Mouse (Mus musculus): ENCODE measurements at regions not wholly inside any gene's neighbourhood (a gene's known extent, or its start where the extent isn't known, plus 50 kb on each side); places are given as distances from the start of the nearest gene placed in this dataset.

DNA sequence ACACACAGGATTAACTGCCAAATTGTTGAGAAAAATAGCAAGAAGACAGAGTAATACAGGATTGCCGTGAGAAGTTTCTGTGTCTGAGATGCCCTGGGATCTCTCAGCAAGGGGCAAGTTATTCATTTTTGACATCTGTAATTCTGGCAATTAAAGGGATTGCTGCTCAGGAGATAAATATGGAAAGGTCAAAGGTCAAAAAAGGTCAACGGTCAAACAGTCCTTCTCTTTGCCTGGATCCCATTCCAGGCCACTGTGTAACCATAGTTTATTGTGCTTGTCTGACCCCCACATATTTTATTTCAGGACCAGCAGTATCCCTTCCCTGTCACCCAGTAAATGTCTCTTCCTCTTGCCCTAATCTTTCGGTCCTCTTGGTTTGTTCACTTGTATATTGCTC lies 104.8 kb upstream of the Atxn1 start:
- no peaks in the 10 kb centered on the region for H3K4me1 ChIP-seq (ENCODE audit: control insufficient read depth, insufficient read depth, insufficient read length)
- H3K27me3 ChIP-seq (ENCODE audit: control insufficient read depth, insufficient read depth, low read length), result no peaks in the 10 kb centered on the region
- no peak for DNase-seq (ENCODE audit: low read depth in 1 of 2, low spot score in 2 of 2)
- TF ChIP-seq POLR2A (IDR thresholded peaks at IDR 0.05; ENCODE audit: low read depth, low read length), result no peak
- TF ChIP-seq CTCF (IDR thresholded peaks at IDR 0.05; ENCODE audit: extremely low read depth, insufficient read depth, insufficient read length, insufficient replicate concordance), result no peak
- no peak overlapping the region for H3K4me3 ChIP-seq (ENCODE audit: extremely low read depth, insufficient read depth, insufficient read length)
- no peak overlapping the region for H3K27ac ChIP-seq (ENCODE audit: insufficient read depth, low read length)
- WGBS, result 86% methylated on average over 3 of the region's 3 CpGs
- H3K36me3 ChIP-seq (ENCODE audit: control insufficient read depth, insufficient read depth, low read length), result no peaks in the 10 kb centered on the region

DNA sequence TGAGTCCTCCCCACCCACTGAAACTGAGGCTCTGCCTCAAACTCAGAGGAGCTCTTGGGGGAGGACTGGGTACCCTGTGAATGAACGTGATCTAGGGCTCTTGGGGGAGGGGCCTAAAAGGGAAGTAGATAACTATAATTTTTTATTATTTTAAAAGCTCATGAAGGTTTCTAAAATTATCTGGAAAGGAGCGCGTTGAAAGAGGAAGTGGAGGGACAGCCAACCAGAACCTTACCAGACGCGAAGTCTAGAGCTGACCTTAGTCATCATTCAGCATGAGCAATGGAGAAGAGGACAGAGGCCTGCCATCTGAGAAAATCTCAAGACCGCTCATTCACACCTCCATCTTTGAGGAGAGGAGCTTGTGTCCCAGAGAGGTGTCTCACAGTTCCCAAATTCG lies 98.0 kb upstream of the Atxn1 start:
- H3K27me3 ChIP-seq (ENCODE audit: control insufficient read depth, insufficient read depth, low read length), result no peaks in the 10 kb centered on the region
- DNase-seq (ENCODE audit: low read depth in 1 of 2, low spot score in 2 of 2), result peak; percentile 15 to 38
- peaks cover 13% of the 10 kb centered on the region; the same call in 1 of the 2 replicates for H3K4me1 ChIP-seq (ENCODE audit: control insufficient read depth, insufficient read depth, insufficient read length)
- 31% methylated on average over 7 of the region's 7 CpGs for WGBS
- no peaks in the 10 kb centered on the region for H3K36me3 ChIP-seq (ENCODE audit: control insufficient read depth, insufficient read depth, low read length)
- no peak overlapping the region for H3K27ac ChIP-seq (ENCODE audit: insufficient read depth, low read length)
- no peak overlapping the region for H3K4me3 ChIP-seq (ENCODE audit: extremely low read depth, insufficient read depth, insufficient read length)
- TF ChIP-seq CTCF (IDR thresholded peaks at IDR 0.05; ENCODE audit: extremely low read depth, insufficient read depth, insufficient read length, insufficient replicate concordance) (no peak), POLR2A (IDR thresholded peaks at IDR 0.05; ENCODE audit: low read depth, low read length) (no peak)

GRCm38 (mm10) chr13:46059870-46060269 lies 95.1 kb upstream of the Atxn1 start:
- no peaks in the 10 kb centered on the region for H3K36me3 ChIP-seq (ENCODE audit: control insufficient read depth, insufficient read depth, low read length)
- DNase-seq (ENCODE audit: low read depth in 1 of 2, low spot score in 2 of 2), result no peak
- WGBS, result 95% methylated on average over 14 of the region's 14 CpGs
- no peak overlapping the region for H3K4me3 ChIP-seq (ENCODE audit: extremely low read depth, insufficient read depth, insufficient read length)
- peaks cover 13% of the 10 kb centered on the region; the same call in 1 of the 2 replicates for H3K4me1 ChIP-seq (ENCODE audit: control insufficient read depth, insufficient read depth, insufficient read length)
- no peak overlapping the region for H3K27ac ChIP-seq (ENCODE audit: insufficient read depth, low read length)
- TF ChIP-seq CTCF (IDR thresholded peaks at IDR 0.05; ENCODE audit: extremely low read depth, insufficient read depth, insufficient read length, insufficient replicate concordance) (no peak), POLR2A (IDR thresholded peaks at IDR 0.05; ENCODE audit: low read depth, low read length) (no peak)
- no peaks in the 10 kb centered on the region for H3K27me3 ChIP-seq (ENCODE audit: control insufficient read depth, insufficient read depth, low read length)

DNA sequence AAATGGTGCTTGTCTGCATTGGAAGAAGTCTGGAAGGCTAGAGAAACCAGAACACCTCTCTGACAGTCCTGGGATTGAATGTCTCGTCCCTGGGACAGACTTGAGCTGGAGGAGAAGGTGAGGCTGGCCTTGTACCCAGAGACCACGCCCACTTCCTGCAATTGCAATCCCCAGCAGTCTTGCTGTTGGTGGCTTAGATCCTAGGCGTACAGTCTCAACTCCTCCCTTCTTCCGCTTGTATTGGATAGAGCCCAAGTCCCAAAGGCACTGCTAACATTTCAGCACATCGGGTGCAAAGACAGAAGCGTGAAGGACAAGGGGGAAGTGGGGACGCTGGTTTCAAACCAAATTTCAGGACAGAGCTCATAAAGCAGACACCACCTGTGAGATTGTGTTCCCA lies 94.1 kb upstream of the Atxn1 start:
- no peak overlapping the region for H3K27ac ChIP-seq (ENCODE audit: insufficient read depth, low read length)
- H3K27me3 ChIP-seq (ENCODE audit: control insufficient read depth, insufficient read depth, low read length), result no peaks in the 10 kb centered on the region
- H3K4me1 ChIP-seq (ENCODE audit: control insufficient read depth, insufficient read depth, insufficient read length), result peaks cover 13% of the 10 kb centered on the region; the same call in 1 of the 2 replicates
- no peaks in the 10 kb centered on the region for H3K36me3 ChIP-seq (ENCODE audit: control insufficient read depth, insufficient read depth, low read length)
- peak in 1 of 2 experiments; percentile 23 for DNase-seq (ENCODE audit: low read depth in 1 of 2, low spot score in 2 of 2)
- TF ChIP-seq POLR2A (IDR thresholded peaks at IDR 0.05; ENCODE audit: low read depth, low read length), result no peak
- TF ChIP-seq CTCF (IDR thresholded peaks at IDR 0.05; ENCODE audit: extremely low read depth, insufficient read depth, insufficient read length, insufficient replicate concordance), result no peak
- WGBS, result 13% methylated on average over 7 of the region's 7 CpGs
- no peak overlapping the region for H3K4me3 ChIP-seq (ENCODE audit: extremely low read depth, insufficient read depth, insufficient read length)

GRCm38 (mm10) chr13:46058341-46058740 lies 93.5 kb upstream of the Atxn1 start:
- Histone ChIP-seq H3K4me3 (ENCODE audit: extremely low read depth, insufficient read depth, insufficient read length) (no peak overlapping the region), H3K27ac (ENCODE audit: insufficient read depth, low read length) (no peak overlapping the region), H3K4me1 (ENCODE audit: control insufficient read depth, insufficient read depth, insufficient read length) (peaks cover 13% of the 10 kb centered on the region; the same call in 1 of the 2 replicates), H3K36me3 (ENCODE audit: control insufficient read depth, insufficient read depth, low read length) (no peaks in the 10 kb centered on the region), H3K27me3 (ENCODE audit: control insufficient read depth, insufficient read depth, low read length) (no peaks in the 10 kb centered on the region)
- no peak for TF ChIP-seq POLR2A (IDR thresholded peaks at IDR 0.05; ENCODE audit: low read depth, low read length)
- TF ChIP-seq CTCF (IDR thresholded peaks at IDR 0.05; ENCODE audit: extremely low read depth, insufficient read depth, insufficient read length, insufficient replicate concordance), result no peak
- no peak for DNase-seq (ENCODE audit: low read depth in 1 of 2, low spot score in 2 of 2)
- WGBS, result 65% methylated on average over 3 of the region's 3 CpGs

DNA sequence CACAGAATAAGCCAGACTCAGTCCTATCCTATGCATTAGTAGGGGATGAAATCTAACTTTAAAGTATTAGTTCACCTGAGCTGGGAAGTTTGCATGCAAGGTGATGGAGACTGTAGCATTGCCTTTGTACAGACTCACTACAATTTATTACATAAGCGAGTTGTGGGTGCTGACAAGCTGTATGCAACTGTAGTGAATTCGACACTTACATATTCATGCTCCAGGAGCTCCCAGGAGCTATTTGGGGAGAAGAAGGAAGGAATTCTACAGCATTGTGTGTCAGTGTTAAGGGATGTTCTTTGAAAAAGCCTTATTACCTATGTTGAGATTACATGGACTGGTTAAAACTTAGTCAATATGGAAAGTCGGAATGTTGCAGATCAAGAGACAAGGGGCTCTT lies 90.6 kb upstream of the Atxn1 start:
- H3K27me3 ChIP-seq (ENCODE audit: control insufficient read depth, insufficient read depth, low read length), result no peaks in the 10 kb centered on the region
- H3K27ac ChIP-seq (ENCODE audit: insufficient read depth, low read length), result no peak overlapping the region
- 91% methylated on average over 3 of the region's 3 CpGs for WGBS
- H3K36me3 ChIP-seq (ENCODE audit: control insufficient read depth, insufficient read depth, low read length), result no peaks in the 10 kb centered on the region
- no peak for DNase-seq (ENCODE audit: low read depth in 1 of 2, low spot score in 2 of 2)
- no peak overlapping the region for H3K4me3 ChIP-seq (ENCODE audit: extremely low read depth, insufficient read depth, insufficient read length)
- peaks cover 4% of the 10 kb centered on the region; the same call in 1 of the 2 replicates for H3K4me1 ChIP-seq (ENCODE audit: control insufficient read depth, insufficient read depth, insufficient read length)
- no peak for TF ChIP-seq POLR2A (IDR thresholded peaks at IDR 0.05; ENCODE audit: low read depth, low read length)
- TF ChIP-seq CTCF (IDR thresholded peaks at IDR 0.05; ENCODE audit: extremely low read depth, insufficient read depth, insufficient read length, insufficient replicate concordance), result no peak

GRCm38 (mm10) chr13:46043568-46043967 lies 78.8 kb upstream of the Atxn1 start:
- Histone ChIP-seq H3K36me3 (ENCODE audit: control insufficient read depth, insufficient read depth, low read length) (no peaks in the 10 kb centered on the region), H3K27me3 (ENCODE audit: control insufficient read depth, insufficient read depth, low read length) (no peaks in the 10 kb centered on the region), H3K4me3 (ENCODE audit: extremely low read depth, insufficient read depth, insufficient read length) (no peak overlapping the region), H3K4me1 (ENCODE audit: control insufficient read depth, insufficient read depth, insufficient read length) (peaks cover 6% of the 10 kb centered on the region), H3K27ac (ENCODE audit: insufficient read depth, low read length) (peak overlapping the region; percentile 44; the same call in 1 of the 2 replicates)
- no peak for DNase-seq (ENCODE audit: low read depth in 1 of 2, low spot score in 2 of 2)
- TF ChIP-seq CTCF (IDR thresholded peaks at IDR 0.05; ENCODE audit: extremely low read depth, insufficient read depth, insufficient read length, insufficient replicate concordance) (no peak), POLR2A (IDR thresholded peaks at IDR 0.05; ENCODE audit: low read depth, low read length) (no peak)
- 76% methylated on average over 12 of the region's 12 CpGs for WGBS

Measured in spleen, adult 2 months (tissue).